Mouse (Mus musculus) effector memory CD4-positive, alpha-beta T cell, adult 5 months (primary cell): Measurements from ENCODE around the gene Lrtm2. TPM values are rescaled to one million over a fixed set of nuclear protein-coding genes. Genes with fewer than 3 reads are reported as not detected.

ENCODE experiments used
- polyA plus RNA-seq: library from polyadenylated mRNA; unstranded; fragments of 100-300 nt; shearing (Covaris generic); gene quantifications from one replicate; pipeline ENCODE4 v1.2.1, GENCODE M21; 2017

Lrtm2 gene
- not detected for polyA plus RNA-seq

GRCm38 (mm10) chr6:119330506-119330905 is at the start of gene Lrtm2:
Gene Lrtm2, minus strand, starts transcription at chr6:119330766.

Other genes with a start within 250 kb of the Lrtm2 start
- 15.8 TPM for gene Dcp1b, start 155.5 kb downstream of the Lrtm2 start, polyA plus RNA-seq
- 0.59 TPM for gene Cacna1c, start 134.3 kb downstream of the Lrtm2 start, polyA plus RNA-seq
- gene Cacna2d4, start 94.2 kb downstream of the Lrtm2 start, polyA plus RNA-seq = 3.4 TPM
- 32.4 TPM for gene Adipor2, start 86.9 kb upstream of the Lrtm2 start, polyA plus RNA-seq
- gene Fbxl14, start 148.9 kb upstream of the Lrtm2 start, polyA plus RNA-seq = 62.3 TPM
- gene Wnt5b, start 213.6 kb upstream of the Lrtm2 start, polyA plus RNA-seq = 0.87 TPM